Mouse (Mus musculus) embryonic facial prominence, embryonic 13.5 days (tissue): ENCODE data around the gene Dpep3. TPM values are rescaled to one million over a fixed set of nuclear protein-coding genes. Genes with fewer than 3 reads are reported as not detected.

Experiments
- ATAC-seq: fragments of 200-750 bp; cut with Nextera tagmentation; 2 replicates; pipeline ENCODE4 v1.8.0; 2017; ENCODE audit warnings: low read depth; ENCODE audit not compliant: insufficient number of reproducible peaks, insufficient read depth, low FRiP score, low TSS enrichment
- H3K27ac ChIP-seq: fragments of 300-500 bp; sonication (generic); 2 replicates; pipeline ENCODE4 v1.5.1; 2015; ENCODE audit warnings: moderate library complexity, mild to moderate bottlenecking, inconsistent platforms
- H3K27me3 ChIP-seq: fragments of 300-500 bp; sonication (generic); 2 replicates; pipeline ENCODE4 v1.6.1; 2015; ENCODE audit warnings: mild to moderate bottlenecking, inconsistent platforms
- H3K36me3 ChIP-seq: fragments of 300-500 bp; sonication (generic); 2 replicates; pipeline ENCODE4 v1.6.1; 2015; ENCODE audit warnings: mild to moderate bottlenecking, inconsistent platforms
- H3K4me1 ChIP-seq: fragments of 300-500 bp; sonication (generic); 2 replicates; pipeline ENCODE4 v1.6.1; 2015; ENCODE audit warnings: inconsistent platforms
- H3K4me2 ChIP-seq: fragments of 300-500 bp; sonication (generic); 2 replicates; pipeline ENCODE4 v1.6.1; 2015; ENCODE audit warnings: moderate library complexity, mild to moderate bottlenecking, inconsistent platforms
- H3K4me3 ChIP-seq: fragments of 300-500 bp; sonication (generic); 2 replicates; pipeline ENCODE4 v1.5.1; 2015; ENCODE audit warnings: mild to moderate bottlenecking, inconsistent platforms
- H3K9ac ChIP-seq: fragments of 300-500 bp; sonication (generic); 2 replicates; pipeline ENCODE4 v1.6.1; 2015; ENCODE audit warnings: mild to moderate bottlenecking, inconsistent platforms
- H3K9me3 ChIP-seq: fragments of 300-500 bp; sonication (generic); 2 replicates; pipeline ENCODE4 v1.6.1; 2016; ENCODE audit warnings: inconsistent platforms
- WGBS: fragments of 180-500 bp; shearing (Covaris S2); methylation state at CpG from one replicate; pipeline ENCODE4 v1.1.7; 2015; ENCODE audit warnings: mixed read lengths; 5-methylcytosine and 5-hydroxymethylcytosine counted together
- polyA plus RNA-seq: library from polyadenylated mRNA; unstranded; fragments of >200 nt; fragmentation: Nextera tagmentation; extraction: Ambion mirVana; gene quantifications from 2 replicates; pipeline ENCODE4 v1.2.1, GENCODE M21; 2015

The Dpep3 gene
- polyA plus RNA-seq, 1 experiment from 2014 or later, result not detected

GRCm38 (mm10) chr8:105951057-105951659, 28.1 kb downstream of the Dpep3 start:
- H3K27me3 ChIP-seq, result no peaks in the 10 kb centered on the region
- H3K9me3 ChIP-seq, result no peaks in the 10 kb centered on the region
- ATAC-seq, result peak; percentile 75
- H3K27ac ChIP-seq, result peak overlapping the region; percentile 76
- H3K4me3 ChIP-seq, result no peak overlapping the region
- H3K4me2 ChIP-seq, result 0 out of 2 replicates have a peak overlapping the region, but pooled peaks have one; percentile 11
- H3K4me1 ChIP-seq, result peaks cover 16% of the 10 kb centered on the region
- H3K9ac ChIP-seq, result no peak overlapping the region
- 10% methylated on average over 7 of the region's 7 CpGs for WGBS
- peaks cover 94% of the 10 kb centered on the region for H3K36me3 ChIP-seq

GRCm38 (mm10) chr8:105949350-105949749, 29.9 kb downstream of the Dpep3 start:
- Histone ChIP-seq H3K36me3 (peaks cover 95% of the 10 kb centered on the region), H3K27ac (peak overlapping the region; percentile 17), H3K27me3 (no peaks in the 10 kb centered on the region), H3K4me2 (no peak overlapping the region), H3K4me3 (no peak overlapping the region), H3K4me1 (peaks cover 16% of the 10 kb centered on the region), H3K9me3 (no peaks in the 10 kb centered on the region), H3K9ac (no peak overlapping the region)
- no peak for ATAC-seq
- 70% methylated on average over 10 of the region's 10 CpGs for WGBS

GRCm38 (mm10) chr8:105943321-105943739, 35.9 kb downstream of the Dpep3 start, which contains the start of gene Lcat:
Lcat (minus strand) TSS chr8:105943382.
- Histone ChIP-seq H3K36me3 (peaks cover 82% of the 10 kb centered on the region), H3K4me3 (no peak within 1 kb of the TSS), H3K9me3 (no peaks in the 10 kb centered on the region), H3K27ac (no peak within 1 kb of the TSS), H3K4me2 (no peak within 1 kb of the TSS), H3K27me3 (no peaks in the 10 kb centered on the region), H3K9ac (no peak within 1 kb of the TSS), H3K4me1 (peaks cover 4% of the 10 kb centered on the region)
- 82% methylated on average over 8 of the region's 8 CpGs for WGBS
- ATAC-seq, result no peak

- no peak for ATAC-seq
- H3K9me3 ChIP-seq, result no peaks in the 10 kb centered on the region
- H3K36me3 ChIP-seq, result peaks cover 74% of the 10 kb centered on the region
- no peak overlapping the region for H3K4me3 ChIP-seq
- H3K4me2 ChIP-seq, result no peak overlapping the region
- peaks cover 9% of the 10 kb centered on the region for H3K4me1 ChIP-seq
- 95% methylated on average over 5 of the region's 5 CpGs for WGBS
- no peaks in the 10 kb centered on the region for H3K27me3 ChIP-seq
- H3K9ac ChIP-seq, result no peak overlapping the region
- no peak overlapping the region for H3K27ac ChIP-seq
Measured at GRCm38 (mm10) chr8:105942542-105942941, 36.7 kb downstream of the Dpep3 start.

- Histone ChIP-seq H3K4me1 (peaks cover 9% of the 10 kb centered on the region), H3K9ac (no peak overlapping the region), H3K9me3 (no peaks in the 10 kb centered on the region), H3K4me3 (no peak overlapping the region), H3K27ac (no peak overlapping the region), H3K36me3 (peaks cover 69% of the 10 kb centered on the region), H3K4me2 (no peak overlapping the region), H3K27me3 (no peaks in the 10 kb centered on the region)
- ATAC-seq, result no peak
- 94% methylated on average over 11 of the region's 11 CpGs for WGBS
Measured at GRCm38 (mm10) chr8:105942026-105942425, 37.2 kb downstream of the Dpep3 start.

- H3K27ac ChIP-seq, result peak within 1 kb of the TSS; percentile 81
- no peak for ATAC-seq
- peak within 1 kb of the TSS; percentile 82 for H3K9ac ChIP-seq
- no peaks in the 10 kb centered on the region for H3K27me3 ChIP-seq
- H3K4me1 ChIP-seq, result peaks cover 20% of the 10 kb centered on the region
- no peaks in the 10 kb centered on the region for H3K9me3 ChIP-seq
- WGBS, result 33% methylated on average over 4 of the region's 4 CpGs
- H3K4me2 ChIP-seq, result peak within 1 kb of the TSS; percentile 95
- H3K36me3 ChIP-seq, result peaks cover 39% of the 10 kb centered on the region
- H3K4me3 ChIP-seq, result peak within 1 kb of the TSS; percentile 79
Measured at GRCm38 (mm10) chr8:105938306-105938669, 40.9 kb downstream of the Dpep3 start, which contains the start of gene Psmb10. Psmb10 (minus strand) TSS chr8:105938444.

GRCm38 (mm10) chr8:105937496-105938305, 41.5 kb downstream of the Dpep3 start:
- H3K36me3 ChIP-seq, result peaks cover 37% of the 10 kb centered on the region
- H3K4me1 ChIP-seq, result peaks cover 20% of the 10 kb centered on the region
- H3K27ac ChIP-seq, result peak overlapping the region; percentile 81
- H3K27me3 ChIP-seq, result no peaks in the 10 kb centered on the region
- no peak for ATAC-seq
- no peaks in the 10 kb centered on the region for H3K9me3 ChIP-seq
- 2% methylated on average over 33 of the region's 33 CpGs for WGBS
- peak overlapping the region; percentile 79 for H3K4me3 ChIP-seq
- peak overlapping the region; percentile 95 for H3K4me2 ChIP-seq
- H3K9ac ChIP-seq, result peak overlapping the region; percentile 82

- no peaks in the 10 kb centered on the region for H3K9me3 ChIP-seq
- peaks cover 38% of the 10 kb centered on the region for H3K36me3 ChIP-seq
- H3K27ac ChIP-seq, result peak overlapping the region; percentile 81
- H3K27me3 ChIP-seq, result no peaks in the 10 kb centered on the region
- peak overlapping the region; percentile 95 for H3K4me2 ChIP-seq
- ATAC-seq, result peak; percentile 80
- peaks cover 20% of the 10 kb centered on the region for H3K4me1 ChIP-seq
- peak overlapping the region; percentile 82 for H3K9ac ChIP-seq
- H3K4me3 ChIP-seq, result peak overlapping the region; percentile 79
- under 1% methylated on average over 30 of the region's 30 CpGs for WGBS
Measured at GRCm38 (mm10) chr8:105936866-105937475, 42.3 kb downstream of the Dpep3 start.

- Histone ChIP-seq H3K4me2 (peak overlapping the region; percentile 95), H3K27me3 (no peaks in the 10 kb centered on the region), H3K4me1 (peaks cover 20% of the 10 kb centered on the region), H3K36me3 (peaks cover 38% of the 10 kb centered on the region), H3K9me3 (no peaks in the 10 kb centered on the region), H3K27ac (no peak overlapping the region), H3K9ac (peak overlapping the region; percentile 82), H3K4me3 (peak overlapping the region; percentile 79)
- no peak for ATAC-seq
- 26% methylated on average over 7 of the region's 7 CpGs for WGBS
Measured at GRCm38 (mm10) chr8:105935863-105936603, 43.2 kb downstream of the Dpep3 start.

GRCm38 (mm10) chr8:105935105-105935504, 44.1 kb downstream of the Dpep3 start:
- Histone ChIP-seq H3K4me3 (no peak overlapping the region), H3K4me1 (peaks cover 20% of the 10 kb centered on the region), H3K36me3 (peaks cover 44% of the 10 kb centered on the region), H3K9me3 (no peaks in the 10 kb centered on the region), H3K9ac (no peak overlapping the region), H3K27me3 (no peaks in the 10 kb centered on the region), H3K27ac (no peak overlapping the region), H3K4me2 (no peak overlapping the region)
- 77% methylated on average over 6 of the region's 6 CpGs for WGBS
- no peak for ATAC-seq

- 91% methylated on average over 2 of the region's 2 CpGs for WGBS
- Histone ChIP-seq H3K4me1 (peaks cover 20% of the 10 kb centered on the region), H3K36me3 (peaks cover 49% of the 10 kb centered on the region), H3K9me3 (no peaks in the 10 kb centered on the region), H3K27ac (no peak within 1 kb of the TSS), H3K4me2 (no peak within 1 kb of the TSS), H3K9ac (no peak within 1 kb of the TSS), H3K27me3 (no peaks in the 10 kb centered on the region), H3K4me3 (no peak within 1 kb of the TSS)
- ATAC-seq, result no peak
Measured at GRCm38 (mm10) chr8:105933762-105934161, 45.5 kb downstream of the Dpep3 start, which contains the start of gene Ctrl. Ctrl (minus strand) TSS chr8:105933862.
